Mouse (Mus musculus) embryonic fibroblast, embryonic 13.5 days (primary cell): Measurements from ENCODE around the gene Pcsk5.

Source experiments
- CTCF ChIP-seq: IDR thresholded peaks from 2 replicates; pipeline ENCODE4 v1.5.1; 2011; ENCODE audit warnings: mild to moderate bottlenecking, control low read depth, low read length, moderate library complexity, borderline replicate concordance; ENCODE audit not compliant: insufficient read depth
- POLR2A ChIP-seq: IDR thresholded peaks from 2 replicates; pipeline ENCODE4 v1.6.1; 2011; ENCODE audit warnings: low read depth, mild to moderate bottlenecking, control low read depth, low read length, moderate library complexity

GRCm38 (mm10) chr19:17408591-17408990 lies 428.8 kb downstream of the Pcsk5 start:
- TF ChIP-seq CTCF: no peak
- TF ChIP-seq POLR2A: no peak
